Mouse (Mus musculus) limb, embryonic 14.5 days (tissue): ENCODE data around the gene Zfp362. TPM values are rescaled to one million over a fixed set of nuclear protein-coding genes. Genes with fewer than 3 reads are reported as not detected.
A peak's percentile ranks its signal among the peaks of the same experiment; 100 is the strongest.

Experiments used
- ATAC-seq: fragments of 200-750 bp; cut with Nextera tagmentation; 2 replicates; pipeline ENCODE4 v1.8.0; 2017; ENCODE audit warnings: low read depth, moderate number of reproducible peaks, moderate TSS enrichment; ENCODE audit not compliant: low FRiP score
- DNase-seq: peaks from one replicate; pipeline ENCODE4 v3.0.0-alpha.2; 2015; ENCODE audit warnings: low spot score
- H3K27ac ChIP-seq: fragments of 300-500 bp; sonication (generic); replicated peaks from 2 replicates; pipeline ENCODE4 v1.5.1; 2014; ENCODE audit warnings: low read depth, mild to moderate bottlenecking, low read length, moderate library complexity, mixed read lengths
- H3K27me3 ChIP-seq: fragments of 300-500 bp; sonication (generic); 2 replicates; pipeline ENCODE4 v1.6.1; 2014; ENCODE audit warnings: low read length, mixed read lengths; ENCODE audit not compliant: control insufficient read depth, insufficient read depth
- H3K36me3 ChIP-seq: fragments of 300-500 bp; sonication (generic); 2 replicates; pipeline ENCODE4 v1.6.1; 2014; ENCODE audit warnings: mild to moderate bottlenecking, low read length, moderate library complexity, mixed read lengths; ENCODE audit not compliant: control insufficient read depth, insufficient read depth
- H3K4me1 ChIP-seq: fragments of 300-500 bp; sonication (generic); 2 replicates; pipeline ENCODE4 v1.6.1; 2014; ENCODE audit warnings: antibody characterized with exemption, low read length, mixed read lengths; ENCODE audit not compliant: control insufficient read depth, insufficient read depth
- H3K4me2 ChIP-seq: fragments of 300-500 bp; sonication (generic); replicated peaks from 2 replicates; pipeline ENCODE4 v1.6.1; 2014; ENCODE audit warnings: low read depth, mild to moderate bottlenecking, low read length, moderate library complexity; ENCODE audit not compliant: severe bottlenecking
- H3K4me3 ChIP-seq: fragments of 300-500 bp; sonication (generic); replicated peaks from 2 replicates; pipeline ENCODE4 v1.5.1; 2014; ENCODE audit warnings: low read length
- H3K9ac ChIP-seq: fragments of 300-500 bp; sonication (generic); 2 replicates; pipeline ENCODE4 v1.6.1; 2014; ENCODE audit warnings: mild to moderate bottlenecking, low read depth, low read length, moderate library complexity; ENCODE audit not compliant: severe bottlenecking
- H3K9me3 ChIP-seq: fragments of 300-500 bp; sonication (generic); 2 replicates; pipeline ENCODE4 v1.6.1; 2016; ENCODE audit warnings: low read length; ENCODE audit not compliant: control insufficient read depth
- POLR2A ChIP-seq: fragments of 200-500 bp; IDR thresholded peaks from 2 replicates; pipeline ENCODE4 v1.8.0; 2012; ENCODE audit warnings: inconsistent platforms, mild to moderate bottlenecking, moderate library complexity, borderline replicate concordance; ENCODE audit not compliant: insufficient read depth, insufficient read length; ENCODE audit errors: extremely low read depth
- WGBS: fragments of 180-500 bp; shearing (Covaris S2); extraction: QIAGEN DNeasy Blood & Tissue Kit; methylation state at CpG from one replicate; pipeline ENCODE4 v1.1.7; 2014; 5-methylcytosine and 5-hydroxymethylcytosine counted together
- polyA plus RNA-seq, 2 experiments: library from polyadenylated mRNA; depleted of rRNA in 1 of 2; stranded (reverse) in 1 of 2; unstranded in 1 of 2; fragments of >200 nt; fragmentation: Nextera tagmentation in 1 of 2; extraction: Ambion mirVana in 1 of 2; gene quantifications; 2 replicates each; pipeline versions ENCODE4 v1.2.1 to v1.2.3; 2012 to 2014

The Zfp362 gene
- polyA plus RNA-seq (2012; rRNA removed): 87.2 and 131 TPM in 2 replicates
- polyA plus RNA-seq (2014; fragmentation: Nextera tagmentation; extraction: Ambion mirVana): 38.7 and 47.4 TPM in 2 replicates

DNA sequence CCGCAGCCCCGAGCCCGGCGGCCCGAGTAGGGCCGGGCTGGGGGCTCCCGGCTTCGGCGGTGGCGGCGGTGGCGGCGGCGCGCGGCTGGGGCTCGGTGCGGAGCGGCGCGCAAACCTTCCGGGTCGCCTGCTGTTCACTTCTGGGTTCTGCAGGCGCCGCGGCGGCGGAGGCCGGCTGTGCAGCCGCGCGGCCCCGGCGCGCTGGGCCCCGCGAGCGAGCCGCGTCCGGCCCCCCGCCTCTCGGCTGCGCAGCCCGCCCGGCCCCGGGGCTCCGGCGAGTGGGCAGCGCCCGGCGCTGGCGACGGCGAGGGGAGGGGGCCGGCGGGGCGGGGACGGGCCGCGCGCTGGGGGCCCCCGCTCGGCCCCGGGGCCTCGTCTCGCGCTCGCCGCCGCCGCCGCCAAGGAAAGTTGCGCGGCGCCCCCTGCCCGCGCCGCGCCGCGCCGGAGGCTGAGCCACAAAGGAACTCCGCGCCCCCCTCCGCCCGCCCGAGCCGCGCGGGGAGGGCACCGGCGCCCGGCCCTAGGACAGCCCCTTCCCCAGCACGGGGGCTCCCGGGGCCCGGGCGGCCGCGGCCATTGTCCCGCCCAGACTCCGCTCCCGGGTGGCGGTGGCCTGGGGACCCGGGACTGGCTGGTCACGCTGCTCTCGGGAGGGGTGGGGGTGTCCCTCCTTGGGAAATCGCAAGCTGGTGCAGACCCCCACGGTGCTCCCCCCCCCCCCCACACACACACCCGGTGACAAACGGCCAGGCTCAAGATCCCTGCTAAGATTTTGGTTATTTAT, at the start of gene Zfp362:
Gene Zfp362, minus strand, starts transcription at position 3 of the 784 bp plus-strand sequence.
- peak within 1 kb of the TSS; percentile 98 for H3K9ac ChIP-seq
- H3K4me3 ChIP-seq: peak within 1 kb of the TSS; percentile 64
- ATAC-seq: peak; percentile 61
- H3K4me2 ChIP-seq: peak within 1 kb of the TSS; percentile 74
- H3K36me3 ChIP-seq: peaks cover 7% of the 10 kb centered on the region; the same call in 1 of the 2 replicates
- TF ChIP-seq POLR2A: no peak
- H3K27me3 ChIP-seq: no peaks in the 10 kb centered on the region
- peak; percentile 32 for DNase-seq
- H3K4me1 ChIP-seq: peaks cover 35% of the 10 kb centered on the region
- H3K9me3 ChIP-seq: no peaks in the 10 kb centered on the region
- WGBS: under 1% methylated on average over 16 of the region's 111 CpGs
- peak within 1 kb of the TSS; percentile 98 for H3K27ac ChIP-seq

DNA sequence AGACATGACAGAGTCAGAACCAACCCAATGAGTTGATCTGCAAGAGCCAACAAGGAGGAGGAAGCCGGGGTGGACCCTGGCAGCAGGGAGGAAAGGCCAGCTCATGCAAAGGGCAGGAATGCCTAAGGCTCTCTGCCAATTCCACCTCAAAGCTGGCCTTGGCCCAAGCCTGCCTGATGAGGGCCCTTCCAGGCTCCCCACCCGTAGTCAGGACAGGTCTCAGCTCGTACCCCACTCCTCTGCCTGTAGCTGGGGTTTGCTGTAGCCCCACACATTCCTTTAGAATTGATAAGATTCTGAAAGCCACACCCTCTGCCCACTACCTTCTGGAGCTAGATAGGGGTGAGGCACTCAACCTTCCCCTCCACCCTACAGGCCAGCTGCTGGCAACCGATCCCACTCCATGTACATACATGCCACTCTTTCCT, 49.8 kb upstream of the Zfp362 start:
- DNase-seq (peak; percentile 8), ATAC-seq (no peak)
- WGBS: 60% methylated on average over 4 of the region's 4 CpGs

DNA sequence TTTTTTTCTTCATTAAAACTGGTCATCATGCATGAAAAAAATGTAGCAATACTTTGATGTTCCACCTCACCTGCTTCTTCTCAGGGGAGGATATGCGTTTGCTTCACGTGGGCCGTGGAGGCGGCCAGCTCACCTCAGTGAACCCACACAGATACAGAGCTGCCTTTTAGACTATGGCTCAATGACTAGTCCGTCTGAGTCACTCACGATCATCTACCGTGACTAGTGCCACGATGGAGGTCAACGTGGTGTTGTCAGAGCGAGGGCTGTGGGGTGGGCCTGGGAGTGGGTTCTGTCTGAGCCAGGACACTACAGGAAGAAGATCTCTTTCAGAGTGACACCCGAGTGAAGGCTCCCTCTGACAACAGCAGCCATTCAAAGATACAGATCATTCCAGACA, 47.3 kb upstream of the Zfp362 start:
- ATAC-seq: no peak

More for the DNA sequence above, 49.8 kb upstream of the Zfp362 start:
- Histone ChIP-seq H3K36me3 (no peaks in the 10 kb centered on the region), H3K4me1 (no peaks in the 10 kb centered on the region), H3K4me3 (no peak overlapping the region), H3K9me3 (no peaks in the 10 kb centered on the region), H3K9ac (no peak overlapping the region), H3K27me3 (no peaks in the 10 kb centered on the region), H3K27ac (no peak overlapping the region), H3K4me2 (no peak overlapping the region)
- no peak for TF ChIP-seq POLR2A

DNA sequence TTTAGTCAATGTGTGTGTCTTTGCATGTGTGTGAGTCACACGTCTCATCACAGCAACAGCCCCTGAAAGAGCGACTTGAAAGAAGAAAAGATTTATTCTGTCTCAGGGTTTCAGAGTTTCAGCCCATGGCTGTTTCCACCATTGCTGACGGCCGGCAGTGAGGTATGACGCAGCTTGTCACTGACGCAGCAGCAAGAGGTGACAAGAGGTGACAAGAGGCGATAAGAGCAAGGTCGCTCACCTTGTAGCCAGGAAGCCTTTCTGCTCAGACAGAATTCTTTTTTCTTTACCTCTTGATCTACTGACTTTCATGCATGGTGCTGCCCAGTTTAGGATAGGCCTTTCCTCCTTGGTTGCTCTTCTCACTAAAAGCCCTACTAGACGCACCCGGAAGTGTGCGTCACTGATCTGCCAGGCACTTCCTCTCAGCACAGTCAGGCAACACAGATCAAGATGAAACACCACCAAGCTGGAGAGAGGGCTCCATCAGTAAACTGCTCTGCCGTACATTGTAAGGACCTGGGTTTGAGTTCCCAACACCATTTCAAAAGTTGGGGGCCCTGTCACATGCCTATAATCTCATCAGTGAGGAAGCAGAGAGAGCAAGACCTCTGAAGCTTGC, 46.5 kb upstream of the Zfp362 start:
- Histone ChIP-seq H3K9me3 (no peaks in the 10 kb centered on the region), H3K4me1 (no peaks in the 10 kb centered on the region), H3K27me3 (no peaks in the 10 kb centered on the region), H3K9ac (no peak overlapping the region), H3K4me2 (no peak overlapping the region), H3K36me3 (no peaks in the 10 kb centered on the region), H3K27ac (no peak overlapping the region), H3K4me3 (no peak overlapping the region)
- DNase-seq (no peak), ATAC-seq (no peak)
- WGBS: 82% methylated on average over 12 of the region's 12 CpGs
- no peak for TF ChIP-seq POLR2A

More for the DNA sequence above, 47.3 kb upstream of the Zfp362 start:
- no peak for DNase-seq
- no peak overlapping the region for H3K27ac ChIP-seq
- 89% methylated on average over 11 of the region's 11 CpGs for WGBS
- H3K9me3 ChIP-seq: no peaks in the 10 kb centered on the region
- no peak overlapping the region for H3K4me3 ChIP-seq
- H3K4me1 ChIP-seq: no peaks in the 10 kb centered on the region
- no peak overlapping the region for H3K9ac ChIP-seq
- H3K36me3 ChIP-seq: no peaks in the 10 kb centered on the region
- TF ChIP-seq POLR2A: no peak
- H3K4me2 ChIP-seq: no peak overlapping the region
- H3K27me3 ChIP-seq: no peaks in the 10 kb centered on the region

DNA sequence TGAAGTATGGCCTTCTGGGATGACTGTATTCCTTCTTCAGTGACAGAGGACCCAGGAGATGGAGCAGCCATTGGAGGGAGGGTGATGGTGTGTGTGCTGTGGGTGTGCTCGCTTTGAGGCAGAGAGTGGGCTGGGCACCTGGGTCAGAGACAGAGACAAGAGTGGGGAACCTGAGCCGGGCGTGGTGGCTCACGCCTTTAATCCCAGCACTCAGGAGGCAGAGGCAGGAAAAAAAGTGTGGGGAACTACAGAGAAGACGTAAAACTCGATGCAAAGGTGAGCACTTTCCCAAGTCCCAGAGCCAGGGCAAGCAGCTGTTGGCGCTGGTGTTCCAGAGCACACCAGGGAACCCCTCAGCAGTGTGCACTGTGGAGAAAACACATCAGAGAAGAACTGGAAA, 43.8 kb upstream of the Zfp362 start:
- DNase-seq: no peak
- H3K9me3 ChIP-seq: no peaks in the 10 kb centered on the region
- no peak overlapping the region for H3K27ac ChIP-seq
- no peak for TF ChIP-seq POLR2A
- no peaks in the 10 kb centered on the region for H3K4me1 ChIP-seq
- WGBS: 54% methylated on average over 7 of the region's 7 CpGs
- H3K4me3 ChIP-seq: no peak overlapping the region
- no peaks in the 10 kb centered on the region for H3K36me3 ChIP-seq
- H3K4me2 ChIP-seq: no peak overlapping the region
- no peak overlapping the region for H3K9ac ChIP-seq
- no peak for ATAC-seq
- no peaks in the 10 kb centered on the region for H3K27me3 ChIP-seq
